Mouse (Mus musculus) ovary, adult 18-20 months (tissue): Measurements from ENCODE around the gene Fbxl4.

Source experiments
- DNase-seq: peaks from one replicate; pipeline ENCODE4 v3.0.0; 2022; ENCODE audit warnings: low spot score, mixed read lengths

Gene Fbxl4

DNA sequence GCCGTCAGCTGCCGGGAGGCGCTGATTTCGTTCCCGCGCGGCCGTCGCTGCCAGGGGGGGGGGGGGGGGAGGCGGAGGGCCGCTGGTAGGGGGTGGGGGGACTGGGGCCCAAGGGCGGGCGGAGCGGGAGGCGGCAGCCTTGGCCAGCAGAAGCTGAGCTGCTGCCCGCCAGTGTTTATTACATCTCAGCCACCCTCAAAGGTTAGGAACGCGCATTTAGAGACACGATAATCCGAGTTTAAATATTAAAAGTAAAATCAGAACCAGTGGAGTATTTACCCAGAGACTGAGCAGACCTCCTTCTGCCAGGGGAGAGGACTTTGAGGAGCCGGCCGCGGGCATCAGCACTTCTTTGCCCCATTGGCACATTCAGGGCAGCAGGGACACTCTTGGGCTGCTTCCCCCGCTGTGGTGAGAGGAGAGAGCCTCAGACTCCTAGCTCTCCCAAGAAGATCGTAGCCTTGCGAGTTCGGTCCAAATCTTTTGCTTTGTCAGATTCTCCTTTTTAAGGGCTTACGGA is 120.4 kb downstream of the Fbxl4 start:
- no peak for DNase-seq

GRCm38 (mm10) chr4:22478488-22479367 is 121.4 kb downstream of the Fbxl4 start:
- DNase-seq: no peak

DNA sequence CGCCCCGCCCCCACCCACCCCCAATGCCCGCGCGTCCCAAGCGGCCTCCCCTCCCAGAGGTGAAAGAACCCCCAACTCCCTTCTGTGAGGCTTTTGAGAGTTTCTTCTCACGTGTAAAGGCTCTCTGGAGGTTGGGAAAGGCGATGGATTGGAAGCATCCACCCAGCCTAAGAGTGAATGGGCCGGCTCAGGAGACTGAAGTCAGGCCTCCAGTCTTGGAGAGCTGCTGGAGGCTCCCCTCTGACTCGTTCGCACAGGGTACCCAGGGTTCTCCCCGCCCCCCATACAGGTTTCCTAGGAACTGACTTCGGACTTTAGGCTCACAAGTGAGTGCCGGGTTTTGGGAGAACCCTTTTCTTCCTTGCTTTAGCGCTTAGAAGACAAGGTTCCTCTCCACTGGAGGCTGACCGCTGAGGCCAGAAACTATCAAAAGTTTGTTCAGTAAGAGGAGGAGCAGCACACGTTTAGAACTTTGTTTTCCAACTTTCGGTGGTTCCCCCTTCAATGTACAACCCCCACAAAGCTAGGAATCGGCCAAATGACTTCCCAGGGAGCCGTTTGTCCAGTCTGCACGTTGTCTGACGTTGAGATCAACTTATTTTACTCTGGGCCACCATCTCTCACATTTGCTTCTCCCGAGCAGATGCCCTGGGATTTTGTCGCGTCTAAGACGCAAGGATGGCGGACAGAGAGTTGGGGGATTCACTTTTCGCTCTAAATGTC is 122.2 kb downstream of the Fbxl4 start:
- DNase-seq: no peak

- DNase-seq: no peak
Observed at GRCm38 (mm10) chr4:22480091-22480857, 122.9 kb downstream of the Fbxl4 start.

GRCm38 (mm10) chr4:22480858-22481205 is 123.5 kb downstream of the Fbxl4 start:
- DNase-seq: no peak

DNA sequence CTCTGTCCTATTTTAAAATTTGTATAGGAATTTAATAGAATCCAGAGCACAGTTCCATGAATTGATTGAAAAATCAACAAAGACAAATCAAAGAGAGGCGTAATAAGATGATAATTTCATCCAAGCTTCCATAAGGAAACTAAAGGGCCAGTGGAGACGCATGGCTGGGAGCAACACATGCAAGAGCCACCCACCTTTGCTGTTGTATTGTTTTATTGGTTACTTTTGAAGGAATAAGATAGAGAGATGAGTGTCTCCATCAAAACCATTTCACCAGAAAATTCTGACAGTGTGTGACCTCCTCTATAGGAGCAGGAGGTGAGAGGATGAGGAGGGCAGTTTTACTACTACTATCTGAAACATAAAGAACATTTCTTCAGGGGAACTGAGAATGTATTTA is 124.8 kb downstream of the Fbxl4 start:
- no peak for DNase-seq

- DNase-seq: no peak
Observed at GRCm38 (mm10) chr4:22482756-22483280, 125.5 kb downstream of the Fbxl4 start.

- DNase-seq: no peak
Observed at GRCm38 (mm10) chr4:22483548-22483947, 126.2 kb downstream of the Fbxl4 start.
